18 mouse cellular contexts compared by ENCODE assay signal in the genomic region with DNA sequence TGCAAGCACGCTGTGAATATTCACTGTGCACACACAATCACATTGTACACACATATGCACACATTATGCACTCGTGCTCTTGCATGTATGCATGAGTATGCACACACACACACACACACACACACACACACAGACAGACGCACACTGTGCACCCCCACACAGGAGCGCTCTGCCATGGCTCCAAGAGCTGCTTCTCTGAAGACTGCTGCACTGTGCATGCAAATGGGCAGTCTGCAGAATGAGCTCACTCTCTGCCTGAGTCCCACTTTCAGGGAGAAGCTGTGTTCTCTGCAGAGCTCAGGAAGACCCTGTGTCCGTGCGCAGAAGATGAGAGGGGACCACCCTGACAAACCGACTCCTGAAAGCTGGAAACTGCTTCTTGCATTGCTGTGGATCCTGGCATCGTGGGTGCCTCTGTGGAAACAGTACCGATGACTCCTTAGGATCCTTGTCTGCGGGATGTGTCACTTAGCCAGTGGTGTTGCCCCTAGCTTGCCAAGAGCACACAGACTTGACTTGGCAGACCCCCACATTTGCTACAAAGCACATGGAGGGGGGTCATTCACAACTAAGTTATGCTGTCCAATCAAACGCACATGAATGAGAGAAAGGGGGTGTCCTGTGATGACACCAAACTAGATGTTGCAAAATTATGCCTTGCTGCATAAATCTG. TPM values are rescaled to one million over a fixed set of nuclear protein-coding genes. Genes with fewer than 3 reads are reported as not detected.
DNase-seq lines count a peak whose midpoint lies in the region; ATAC-seq and TF ChIP-seq lines count a peak whose summit lies in the region.
"Had no signal": no experiment of that assay in that cellular context is flagged by ENCODE, and none has a peak within 500 bp of the region (broad histone marks: within the 10 kb centered on the region; RNA-seq: fewer than 3 reads in every experiment).

No protein-coding gene starts in this region.

- H3K4me1 ChIP-seq in forebrain, postnatal 0 days (ENCODE audit: insufficient read depth), result no peaks in the 10 kb centered on the region
- H3K4me1 ChIP-seq in forebrain, embryonic 13.5 days, result no peaks in the 10 kb centered on the region
- no peaks in the 10 kb centered on the region for H3K4me1 ChIP-seq in neural tube, embryonic 12.5 days
- H3K4me1 ChIP-seq in midbrain, postnatal 0 days (ENCODE audit: insufficient read depth, low read length), result no peaks in the 10 kb centered on the region
- H3K4me1 ChIP-seq in limb, embryonic 10.5 days, result no peaks in the 10 kb centered on the region
- H3K4me1 ChIP-seq: embryonic facial prominence, embryonic 10.5 days; limb, embryonic 13.5 days; midbrain, embryonic 12.5 days had no signal

- no peak overlapping the region for H3K4me2 ChIP-seq in forebrain, postnatal 0 days (ENCODE audit: low read depth)
- H3K4me2 ChIP-seq in forebrain, embryonic 13.5 days, result no peak overlapping the region
- no peak overlapping the region for H3K4me2 ChIP-seq in neural tube, embryonic 12.5 days (replicated peaks)
- no peak overlapping the region for H3K4me2 ChIP-seq in midbrain, postnatal 0 days (ENCODE audit: low read depth, low read length, poor library complexity, severe bottlenecking)
- H3K4me2 ChIP-seq: limb, embryonic 13.5 days; midbrain, embryonic 12.5 days had no signal

- ATAC-seq in forebrain, postnatal 0 days, result peak; percentile 91
- ATAC-seq in forebrain, embryonic 13.5 days, result no peak
- no peak for ATAC-seq in neural tube, embryonic 12.5 days (ENCODE audit: low FRiP score, low read depth)
- peak; percentile 85 for ATAC-seq in midbrain, postnatal 0 days (ENCODE audit: low FRiP score)
- ATAC-seq: activated CD4-positive, CD25-positive, alpha-beta regulatory T cell, adult 4 months; Patski had no signal

- no peaks in the 10 kb centered on the region for H3K36me3 ChIP-seq in forebrain, postnatal 0 days (ENCODE audit: insufficient read depth)
- no peaks in the 10 kb centered on the region for H3K36me3 ChIP-seq in forebrain, embryonic 13.5 days (ENCODE audit: poor library complexity, severe bottlenecking)
- H3K36me3 ChIP-seq in neural tube, embryonic 12.5 days, result no peaks in the 10 kb centered on the region
- H3K36me3 ChIP-seq in midbrain, postnatal 0 days (ENCODE audit: insufficient read depth, low read length), result no peaks in the 10 kb centered on the region
- no peaks in the 10 kb centered on the region for H3K36me3 ChIP-seq in limb, embryonic 10.5 days
- H3K36me3 ChIP-seq: embryonic facial prominence, embryonic 10.5 days; limb, embryonic 13.5 days; midbrain, embryonic 12.5 days had no signal

- WGBS in forebrain, postnatal 0 days, result 76% methylated on average over 11 of the region's 11 CpGs
- 89% methylated on average over 11 of the region's 11 CpGs for WGBS in forebrain, embryonic 13.5 days
- 90% methylated on average over 11 of the region's 11 CpGs for WGBS in neural tube, embryonic 12.5 days
- WGBS in midbrain, postnatal 0 days, result 76% methylated on average over 11 of the region's 11 CpGs
- 90% methylated on average over 11 of the region's 11 CpGs for WGBS in limb, embryonic 10.5 days

- TF ChIP-seq CTCF in forebrain, postnatal 0 days (IDR thresholded peaks at IDR 0.05; ENCODE audit: low read depth), result no peak
- no peak for TF ChIP-seq CTCF in midbrain, postnatal 0 days (IDR thresholded peaks at IDR 0.05)

- no peak for DNase-seq in forebrain, postnatal 0 days
- DNase-seq in layer of hippocampus, postnatal 10 days (ENCODE audit: low spot score in 2 of 2), result peak; percentile 25 to 42
- no peak for DNase-seq in layer of hippocampus, adult 11-12 months (ENCODE audit: low spot score)
- no peak for DNase-seq in neural tube, embryonic 10.5 days (ENCODE audit: extremely low spot score, low spot score)
- DNase-seq in midbrain, postnatal 0 days (ENCODE audit: low spot score), result peak; percentile 65
- no peak for DNase-seq in limb, embryonic 10.5 days (ENCODE audit: low spot score)
- DNase-seq: gastrocnemius, postnatal 36 days; kidney, adult 2 months; kidney, postnatal 25 days; lung, postnatal 14 days had no signal

- no peak overlapping the region for H3K27ac ChIP-seq in forebrain, postnatal 0 days (ENCODE audit: low read depth, low read length)
- H3K27ac ChIP-seq in forebrain, embryonic 13.5 days, result no peak overlapping the region
- H3K27ac ChIP-seq in neural tube, embryonic 12.5 days, result no peak overlapping the region
- peak overlapping the region; percentile 32; the same call in 1 of the 2 replicates for H3K27ac ChIP-seq in midbrain, postnatal 0 days (ENCODE audit: low read depth, low read length)
- H3K27ac ChIP-seq in limb, embryonic 10.5 days, result no peak overlapping the region
- H3K27ac ChIP-seq: embryonic facial prominence, embryonic 10.5 days; limb, embryonic 13.5 days; midbrain, embryonic 12.5 days had no signal

- H3K27me3 ChIP-seq in forebrain, postnatal 0 days (ENCODE audit: insufficient read depth, low read length), result no peaks in the 10 kb centered on the region
- no peaks in the 10 kb centered on the region for H3K27me3 ChIP-seq in forebrain, embryonic 13.5 days
- no peaks in the 10 kb centered on the region for H3K27me3 ChIP-seq in neural tube, embryonic 12.5 days (replicated peaks)
- no peaks in the 10 kb centered on the region for H3K27me3 ChIP-seq in midbrain, postnatal 0 days (ENCODE audit: insufficient read depth, low read length)
- H3K27me3 ChIP-seq in limb, embryonic 10.5 days (ENCODE audit: low read depth, poor library complexity, severe bottlenecking), result no peaks in the 10 kb centered on the region
- H3K27me3 ChIP-seq: limb, embryonic 13.5 days; midbrain, embryonic 12.5 days; Patski had no signal

- no peak overlapping the region for H3K9ac ChIP-seq in forebrain, postnatal 0 days
- no peak overlapping the region for H3K9ac ChIP-seq in forebrain, embryonic 13.5 days
- H3K9ac ChIP-seq in neural tube, embryonic 12.5 days, result peak overlapping the region; percentile 21; the same call in 1 of the 2 replicates
- H3K9ac ChIP-seq in midbrain, postnatal 0 days (replicated peaks; ENCODE audit: low read length, poor library complexity, severe bottlenecking), result no peak overlapping the region
- H3K9ac ChIP-seq: limb, embryonic 13.5 days; midbrain, embryonic 12.5 days had no signal

- no peaks in the 10 kb centered on the region for H3K9me3 ChIP-seq in forebrain, postnatal 0 days (ENCODE audit: low read length)
- H3K9me3 ChIP-seq in forebrain, embryonic 13.5 days (replicated peaks), result no peaks in the 10 kb centered on the region
- no peaks in the 10 kb centered on the region for H3K9me3 ChIP-seq in neural tube, embryonic 12.5 days
- no peaks in the 10 kb centered on the region for H3K9me3 ChIP-seq in midbrain, postnatal 0 days (ENCODE audit: low read length)
- no peaks in the 10 kb centered on the region for H3K9me3 ChIP-seq in limb, embryonic 10.5 days (replicated peaks)
- H3K9me3 ChIP-seq: embryonic facial prominence, embryonic 10.5 days; limb, embryonic 13.5 days; midbrain, embryonic 12.5 days had no signal

- no peak overlapping the region for H3K4me3 ChIP-seq in forebrain, postnatal 0 days (ENCODE audit: low read depth, low read length)
- H3K4me3 ChIP-seq in forebrain, embryonic 13.5 days, result no peak overlapping the region
- H3K4me3 ChIP-seq in neural tube, embryonic 12.5 days, result no peak overlapping the region
- H3K4me3 ChIP-seq in midbrain, postnatal 0 days (ENCODE audit: low read depth, low read length), result no peak overlapping the region
- no peak overlapping the region for H3K4me3 ChIP-seq in limb, embryonic 10.5 days
- H3K4me3 ChIP-seq: embryonic facial prominence, embryonic 10.5 days; erythroblast, embryonic 14.5 days; limb, embryonic 13.5 days; midbrain, embryonic 12.5 days had no signal

RNA-seq across cellular contexts. Expression of a gene that starts 55.9 kb away (rescaled TPM):
- 6.1 and 8.4 TPM in 2 replicates for total RNA-seq in forebrain, postnatal 0 days (2014; rRNA removed)
- polyA plus RNA-seq in forebrain, postnatal 0 days (2015; fragmentation: Nextera tagmentation; extraction: Ambion mirVana), result 4.6 and 8.0 TPM in 2 replicates
- 2.5 and 3.2 TPM in 2 replicates for polyA plus RNA-seq in forebrain, embryonic 13.5 days (2015; fragmentation: Nextera tagmentation; extraction: Ambion mirVana)
- 10 to 100 TPM; 27.2 to 28.7 TPM for total RNA-seq in layer of hippocampus, postnatal 10 days (2021)
- polyA plus RNA-seq in neural tube, embryonic 12.5 days (2016; fragmentation: Nextera tagmentation; extraction: Ambion mirVana), result 4.3 and 7.3 TPM in 2 replicates
- 12.9 and 15.9 TPM in 2 replicates for total RNA-seq in midbrain, postnatal 0 days (2014; rRNA removed)
- polyA plus RNA-seq in midbrain, postnatal 0 days (2015; fragmentation: Nextera tagmentation; extraction: Ambion mirVana), result 9.1 and 9.6 TPM in 2 replicates
- polyA plus RNA-seq in limb, embryonic 10.5 days (2016; fragmentation: Nextera tagmentation; extraction: Ambion mirVana), result 3.7 and 3.8 TPM in 2 replicates

Comparison
In these comparisons a context has a peak if more than half of its experiments do, and no peak if none do; other contexts are left out.
1. ATAC-seq: peak in forebrain, postnatal 0 days (single experiment) and midbrain, postnatal 0 days (single experiment); none in forebrain, embryonic 13.5 days (single experiment) and neural tube, embryonic 12.5 days (single experiment).
2. DNase-seq: peak in layer of hippocampus, postnatal 10 days (2 of 2) and midbrain, postnatal 0 days (single experiment); none in forebrain, postnatal 0 days (single experiment), layer of hippocampus, adult 11-12 months (single experiment), neural tube, embryonic 10.5 days (single experiment) and limb, embryonic 10.5 days (single experiment).